Mouse (Mus musculus): Measurements from ENCODE around the gene Fez1. TPM values are rescaled to one million over a fixed set of nuclear protein-coding genes. Genes with fewer than 3 reads are reported as not detected.

Fez1 gene
- polyA plus RNA-seq, 1 experiment from 2014 or later, result 74.2 TPM

GRCm38 (mm10) chr9:36916915-36917314 is 95.3 kb downstream of the Fez1 start:
- DNase-seq (ENCODE audit: low spot score), result peak; percentile 63
- Histone ChIP-seq H3K4me1 (peaks cover 31% of the 10 kb centered on the region), H3K27me3 (replicated peaks; ENCODE audit: low read depth, poor library complexity, severe bottlenecking) (no peaks in the 10 kb centered on the region), H3K9me3 (no peaks in the 10 kb centered on the region), H3K36me3 (replicated peaks) (peaks cover 17% of the 10 kb centered on the region), H3K27ac (replicated peaks) (peak overlapping the region; percentile 67), H3K4me3 (0 out of 2 replicates have a peak overlapping the region, but pooled peaks have one; percentile 13)
- WGBS, result 20% methylated on average over 5 of the region's 5 CpGs

GRCm38 (mm10) chr9:36918582-36918981 is 96.9 kb downstream of the Fez1 start:
- Histone ChIP-seq H3K36me3 (replicated peaks) (peaks cover 30% of the 10 kb centered on the region), H3K4me3 (no peak overlapping the region), H3K27ac (replicated peaks) (0 out of 2 replicates have a peak overlapping the region, but pooled peaks have one; percentile 10), H3K27me3 (replicated peaks; ENCODE audit: low read depth, poor library complexity, severe bottlenecking) (no peaks in the 10 kb centered on the region), H3K4me1 (peaks cover 31% of the 10 kb centered on the region), H3K9me3 (no peaks in the 10 kb centered on the region)
- no peak for DNase-seq (ENCODE audit: low spot score)
- WGBS, result 61% methylated on average over 3 of the region's 3 CpGs

DNA sequence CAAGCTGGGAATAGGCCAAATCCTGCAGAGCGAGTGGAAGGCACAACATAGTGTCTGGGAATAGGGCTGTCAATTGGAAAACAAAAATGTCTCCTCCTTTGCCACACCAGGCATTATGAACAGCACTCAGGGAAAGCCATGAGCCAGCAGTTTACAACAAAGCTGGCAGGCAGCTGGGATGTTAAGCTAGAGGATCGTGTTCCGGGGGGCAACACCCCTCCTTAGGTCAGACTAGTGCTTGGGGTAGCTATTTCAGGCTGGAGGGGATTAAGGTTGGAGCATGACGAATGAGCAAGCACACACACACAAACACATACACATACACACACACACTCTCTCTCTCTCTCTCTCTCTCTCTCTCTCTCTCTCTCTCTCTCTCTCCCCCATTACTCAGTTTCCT is 97.8 kb downstream of the Fez1 start:
- no peak for DNase-seq (ENCODE audit: low spot score)
- Histone ChIP-seq H3K9me3 (no peaks in the 10 kb centered on the region), H3K27me3 (replicated peaks; ENCODE audit: low read depth, poor library complexity, severe bottlenecking) (no peaks in the 10 kb centered on the region), H3K4me3 (no peak overlapping the region), H3K4me1 (peaks cover 31% of the 10 kb centered on the region), H3K27ac (replicated peaks) (no peak overlapping the region), H3K36me3 (replicated peaks) (peaks cover 31% of the 10 kb centered on the region)
- WGBS, result 53% methylated on average over 4 of the region's 4 CpGs

DNA sequence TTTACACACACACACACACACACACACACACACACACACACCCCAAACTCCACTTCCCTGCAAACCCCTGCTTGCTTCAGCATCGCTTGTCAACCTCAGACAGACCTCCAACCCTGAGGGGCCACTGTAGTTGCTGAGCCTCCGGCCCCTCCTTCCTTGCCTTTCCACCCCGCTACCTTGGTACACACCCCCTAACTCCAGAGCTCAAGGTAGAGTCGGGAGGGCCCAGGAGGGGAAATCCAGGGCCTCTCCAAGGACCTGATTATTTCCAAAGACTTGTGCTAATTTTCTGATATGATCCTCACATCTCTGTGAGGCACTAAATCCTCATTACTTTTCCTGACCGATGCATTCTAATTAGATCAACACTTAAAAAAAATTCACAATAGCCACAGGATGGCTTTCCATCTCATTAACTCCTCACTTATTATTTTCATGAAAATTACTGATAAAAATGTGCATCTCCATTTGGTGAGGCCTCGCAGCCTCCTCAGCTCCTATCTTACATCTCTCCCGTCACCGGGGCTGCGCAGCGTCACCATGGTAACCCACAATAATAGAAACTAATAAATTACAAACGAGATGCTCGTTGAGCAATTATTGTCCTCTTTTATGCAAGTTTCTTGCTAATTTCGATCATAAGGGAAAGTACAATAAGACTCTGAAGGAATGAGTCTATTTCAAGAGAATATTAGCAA is 100.2 kb downstream of the Fez1 start:
- Histone ChIP-seq H3K27ac (replicated peaks) (no peak overlapping the region), H3K4me3 (no peak overlapping the region), H3K4me1 (peaks cover 25% of the 10 kb centered on the region), H3K36me3 (replicated peaks) (peaks cover 34% of the 10 kb centered on the region), H3K27me3 (replicated peaks; ENCODE audit: low read depth, poor library complexity, severe bottlenecking) (no peaks in the 10 kb centered on the region), H3K9me3 (no peaks in the 10 kb centered on the region)
- 81% methylated on average over 13 of the region's 13 CpGs for WGBS
- no peak for DNase-seq (ENCODE audit: low spot score)

DNA sequence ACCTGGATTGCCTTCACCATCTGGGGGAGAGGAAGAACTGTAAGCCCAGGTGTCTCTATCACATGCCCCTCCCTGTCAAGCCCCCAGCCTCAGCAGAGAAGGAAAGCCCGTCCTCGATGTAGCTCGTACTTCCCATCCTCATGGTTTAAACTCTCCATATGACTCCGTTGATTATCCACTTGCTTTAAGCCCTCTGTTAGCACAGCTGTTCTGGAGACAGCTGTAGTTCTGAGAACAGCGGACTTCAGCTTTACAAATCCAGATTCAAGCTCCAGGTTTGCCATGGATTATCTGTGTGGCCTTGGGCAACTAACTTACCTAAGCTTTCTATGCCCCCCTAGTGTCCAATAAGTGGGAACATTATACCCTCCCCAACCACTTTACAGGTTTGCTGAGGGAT is 102.1 kb downstream of the Fez1 start:
- Histone ChIP-seq H3K9me3 (no peaks in the 10 kb centered on the region), H3K36me3 (replicated peaks) (peaks cover 31% of the 10 kb centered on the region), H3K27ac (replicated peaks) (no peak overlapping the region), H3K4me3 (no peak overlapping the region), H3K27me3 (replicated peaks; ENCODE audit: low read depth, poor library complexity, severe bottlenecking) (no peaks in the 10 kb centered on the region), H3K4me1 (peaks cover 13% of the 10 kb centered on the region)
- 92% methylated on average over 5 of the region's 5 CpGs for WGBS
- no peak for DNase-seq (ENCODE audit: low spot score)

Other genes with a start within 250 kb of the Fez1 start
- gene Gm17689, start 239.2 kb upstream of the Fez1 start, polyA plus RNA-seq (2016; fragmentation: Nextera tagmentation; extraction: Ambion mirVana), result not detected in 2 replicates
- gene A630095E13Rik, start 178.5 kb upstream of the Fez1 start, polyA plus RNA-seq (2016; fragmentation: Nextera tagmentation; extraction: Ambion mirVana), result not detected in 2 replicates
- gene Acrv1, start 128.6 kb upstream of the Fez1 start, polyA plus RNA-seq (2016; fragmentation: Nextera tagmentation; extraction: Ambion mirVana), result not detected in 2 replicates
- 52.4 and 54.9 TPM in 2 replicates for gene Chek1, start 94.8 kb upstream of the Fez1 start, polyA plus RNA-seq (2016; fragmentation: Nextera tagmentation; extraction: Ambion mirVana)
- 177 and 180 TPM in 2 replicates for gene Stt3a, start 54.2 kb upstream of the Fez1 start, polyA plus RNA-seq (2016; fragmentation: Nextera tagmentation; extraction: Ambion mirVana)
- 88.4 and 89.9 TPM in 2 replicates for gene Ei24, start 24.5 kb upstream of the Fez1 start, polyA plus RNA-seq (2016; fragmentation: Nextera tagmentation; extraction: Ambion mirVana)